Mouse (Mus musculus): ENCODE results near the gene Ptpn13.

GRCm38 (mm10) chr5:103418886-103419285 is 6.1 kb upstream of the Ptpn13 start:
- TF ChIP-seq CTCF (IDR thresholded peaks at IDR 0.05; ENCODE audit: control insufficient read depth, insufficient read depth, insufficient replicate concordance, low read depth, low read length) (no peak), POLR2A (IDR thresholded peaks at IDR 0.05; ENCODE audit: control insufficient read depth, low read depth, low read length) (no peak)
